Mouse (Mus musculus) heart, postnatal 0 days (tissue): ENCODE measurements around the gene Sparc. TPM values are rescaled to one million over a fixed set of nuclear protein-coding genes. Genes with fewer than 3 reads are reported as not detected.

ENCODE experiments used
- ATAC-seq: fragments of 200-750 bp; cut with Nextera tagmentation; 2 replicates; pipeline ENCODE4 v1.8.0; 2017; ENCODE audit warnings: low read depth, moderate number of reproducible peaks, moderate library complexity; ENCODE audit not compliant: insufficient read depth
- DNase-seq: peaks from one replicate; pipeline ENCODE4 v3.0.0-alpha.2; 2016; ENCODE audit warnings: low spot score
- H3K27ac ChIP-seq: fragments of 300-500 bp; sonication (generic); 2 replicates; pipeline ENCODE4 v1.5.1; 2014; ENCODE audit warnings: low read depth, mild to moderate bottlenecking
- H3K27me3 ChIP-seq: fragments of 300-500 bp; sonication (generic); 2 replicates; pipeline ENCODE4 v1.6.1; 2014; ENCODE audit warnings: low read length, mixed read lengths; ENCODE audit not compliant: control insufficient read depth, insufficient read depth
- H3K36me3 ChIP-seq: fragments of 300-500 bp; sonication (generic); replicated peaks from 2 replicates; pipeline ENCODE4 v1.6.1; 2014; ENCODE audit warnings: low read length, mixed read lengths; ENCODE audit not compliant: control insufficient read depth, insufficient read depth
- H3K4me1 ChIP-seq: fragments of 300-500 bp; sonication (generic); 2 replicates; pipeline ENCODE4 v1.6.1; 2014; ENCODE audit warnings: antibody characterized with exemption; ENCODE audit not compliant: control insufficient read depth, insufficient read depth
- H3K4me2 ChIP-seq: fragments of 300-500 bp; sonication (generic); 2 replicates; pipeline ENCODE4 v1.6.1; 2014; ENCODE audit warnings: low read depth, mild to moderate bottlenecking, low read length, moderate library complexity
- H3K4me3 ChIP-seq: fragments of 300-500 bp; sonication (generic); 2 replicates; pipeline ENCODE4 v1.5.1; 2014; ENCODE audit warnings: low read depth, low read length
- H3K9ac ChIP-seq: fragments of 300-500 bp; sonication (generic); replicated peaks from 2 replicates; pipeline ENCODE4 v1.6.1; 2014; ENCODE audit warnings: low read depth, low read length, mixed read lengths
- H3K9me3 ChIP-seq: fragments of 300-500 bp; sonication (generic); replicated peaks from 2 replicates; pipeline ENCODE4 v1.6.1; 2016; ENCODE audit warnings: low read length; ENCODE audit not compliant: control insufficient read depth
- CTCF ChIP-seq: IDR thresholded peaks from 2 replicates; pipeline ENCODE4 v1.5.1; 2016; ENCODE audit warnings: antibody characterized with exemption, control low read depth, low read depth
- EP300 ChIP-seq: IDR thresholded peaks from 2 replicates; pipeline ENCODE4 v1.6.1; 2016; ENCODE audit warnings: antibody characterized with exemption, low read depth
- WGBS: fragments of 180-500 bp; shearing (Covaris S2); extraction: QIAGEN DNeasy Blood & Tissue Kit; methylation state at CpG from one replicate; pipeline ENCODE4 v1.1.7; 2014; 5-methylcytosine and 5-hydroxymethylcytosine counted together
- polyA plus RNA-seq: library from polyadenylated mRNA; unstranded; fragments of >200 nt; fragmentation: Nextera tagmentation; extraction: Ambion mirVana; gene quantifications from 2 replicates; pipeline ENCODE4 v1.2.1, GENCODE M21; 2015
- total RNA-seq: library from RNA; depleted of rRNA; stranded (reverse); fragments of >200 nt; gene quantifications from 2 replicates; pipeline ENCODE4 v1.2.3, GENCODE M21; 2014; ENCODE audit warnings: low replicate concordance

Sparc gene
- total and polyA plus RNA-seq, 2 experiments from 2014 or later, result 887 to 1,674 TPM

GRCm38 (mm10) chr11:55424746-55425360, 1.9 kb upstream of the Sparc start:
- ATAC-seq (no peak), DNase-seq (no peak)
- TF ChIP-seq CTCF, result no peak
- TF ChIP-seq EP300, result no peak
- Histone ChIP-seq H3K9ac (no peak overlapping the region), H3K36me3 (no peaks in the 10 kb centered on the region), H3K27me3 (no peaks in the 10 kb centered on the region), H3K4me3 (no peak overlapping the region), H3K4me1 (peaks cover 27% of the 10 kb centered on the region), H3K27ac (no peak overlapping the region), H3K9me3 (no peaks in the 10 kb centered on the region), H3K4me2 (no peak overlapping the region)
- 79% methylated on average over 8 of the region's 8 CpGs for WGBS

GRCm38 (mm10) chr11:55423756-55424155, 773 bp upstream of the Sparc start:
- H3K27me3 ChIP-seq, result no peaks in the 10 kb centered on the region
- 0 out of 2 replicates have a peak, but pooled peaks have one; percentile 15 for ATAC-seq
- peak overlapping the region; percentile 51 for H3K27ac ChIP-seq
- TF ChIP-seq EP300, result no peak
- no peak for TF ChIP-seq CTCF
- no peak overlapping the region for H3K9ac ChIP-seq
- no peaks in the 10 kb centered on the region for H3K9me3 ChIP-seq
- whole genome bisulfite sequencing, result 18% methylated on average over 4 of the region's 4 CpGs
- H3K4me1 ChIP-seq, result peaks cover 25% of the 10 kb centered on the region
- no peak for DNase-seq
- H3K36me3 ChIP-seq, result no peaks in the 10 kb centered on the region
- H3K4me2 ChIP-seq, result no peak overlapping the region
- no peak overlapping the region for H3K4me3 ChIP-seq

- ATAC-seq (peak; percentile 80), DNase-seq (peak; percentile 89)
- H3K9me3 ChIP-seq, result no peaks in the 10 kb centered on the region
- peak overlapping the region; percentile 84 for H3K9ac ChIP-seq
- TF ChIP-seq CTCF (peak; percentile 6; the same call in 1 of the 2 replicates), EP300 (no peak)
- H3K27ac ChIP-seq, result peak overlapping the region; percentile 92
- H3K36me3 ChIP-seq, result no peaks in the 10 kb centered on the region
- H3K4me3 ChIP-seq, result peak overlapping the region; percentile 61
- H3K4me1 ChIP-seq, result peaks cover 39% of the 10 kb centered on the region
- H3K4me2 ChIP-seq, result peak overlapping the region; percentile 79
- 5% methylated on average over 9 of the region's 9 CpGs for WGBS
- no peaks in the 10 kb centered on the region for H3K27me3 ChIP-seq
Measured at GRCm38 (mm10) chr11:55419678-55420307, 3.2 kb downstream of the Sparc start.

GRCm38 (mm10) chr11:55419296-55419677, 3.7 kb downstream of the Sparc start:
- H3K4me1 ChIP-seq, result peaks cover 41% of the 10 kb centered on the region
- H3K4me3 ChIP-seq, result peak overlapping the region; percentile 61
- no peaks in the 10 kb centered on the region for H3K9me3 ChIP-seq
- 7% methylated on average over 4 of the region's 4 CpGs for WGBS
- H3K4me2 ChIP-seq, result peak overlapping the region; percentile 79
- ATAC-seq (no peak), DNase-seq (no peak)
- peak overlapping the region; percentile 84 for H3K9ac ChIP-seq
- no peaks in the 10 kb centered on the region for H3K27me3 ChIP-seq
- TF ChIP-seq CTCF, result no peak
- no peak for TF ChIP-seq EP300
- no peaks in the 10 kb centered on the region for H3K36me3 ChIP-seq
- peak overlapping the region; percentile 92 for H3K27ac ChIP-seq

GRCm38 (mm10) chr11:55418704-55419061, 4.3 kb downstream of the Sparc start:
- no peak for DNase-seq
- peaks cover 37% of the 10 kb centered on the region for H3K4me1 ChIP-seq

More at GRCm38 (mm10) chr11:55418704-55419061, 4.3 kb downstream of the Sparc start:
- no peaks in the 10 kb centered on the region for H3K36me3 ChIP-seq
- TF ChIP-seq EP300 (no peak), CTCF (no peak)
- ATAC-seq, result no peak
- peak overlapping the region; percentile 84 for H3K9ac ChIP-seq
- H3K4me3 ChIP-seq, result peak overlapping the region; percentile 61
- H3K27ac ChIP-seq, result peak overlapping the region; percentile 92
- 2% methylated on average over 3 of the region's 3 CpGs for WGBS
- no peaks in the 10 kb centered on the region for H3K9me3 ChIP-seq
- H3K4me2 ChIP-seq, result peak overlapping the region; percentile 79
- H3K27me3 ChIP-seq, result no peaks in the 10 kb centered on the region
